Mouse (Mus musculus): ENCODE results near the gene Col13a1. TPM values are rescaled to one million over a fixed set of nuclear protein-coding genes. Genes with fewer than 3 reads are reported as not detected.

Col13a1 gene
- polyA plus RNA-seq, 1 experiment from 2014 or later = 7.3 TPM

DNA sequence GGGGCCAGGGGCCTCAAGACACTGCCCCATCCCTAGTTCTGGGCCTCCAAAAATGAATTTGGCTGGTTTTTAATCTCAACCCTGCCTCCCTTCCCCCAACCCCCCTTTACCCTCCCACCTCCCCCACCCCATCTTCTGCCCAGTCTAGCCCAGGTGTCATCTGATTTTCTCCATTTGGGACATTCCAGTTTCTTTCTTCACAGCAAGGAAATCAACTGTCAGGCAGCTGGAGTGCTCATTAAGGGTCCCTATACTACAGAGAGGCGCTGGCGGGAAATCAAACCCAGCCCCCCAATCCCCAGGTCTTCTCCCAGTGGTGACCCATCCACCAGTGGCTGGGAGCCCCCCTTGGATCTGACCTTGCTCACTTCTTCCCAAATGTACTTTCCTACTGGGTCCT is 4.3 kb downstream of the Col13a1 start:
- 88% methylated on average over 2 of the region's 2 CpGs for WGBS
- Histone ChIP-seq H3K27ac (no peak overlapping the region), H3K9ac (ENCODE audit: low read depth, low read length) (no peak overlapping the region)

DNA sequence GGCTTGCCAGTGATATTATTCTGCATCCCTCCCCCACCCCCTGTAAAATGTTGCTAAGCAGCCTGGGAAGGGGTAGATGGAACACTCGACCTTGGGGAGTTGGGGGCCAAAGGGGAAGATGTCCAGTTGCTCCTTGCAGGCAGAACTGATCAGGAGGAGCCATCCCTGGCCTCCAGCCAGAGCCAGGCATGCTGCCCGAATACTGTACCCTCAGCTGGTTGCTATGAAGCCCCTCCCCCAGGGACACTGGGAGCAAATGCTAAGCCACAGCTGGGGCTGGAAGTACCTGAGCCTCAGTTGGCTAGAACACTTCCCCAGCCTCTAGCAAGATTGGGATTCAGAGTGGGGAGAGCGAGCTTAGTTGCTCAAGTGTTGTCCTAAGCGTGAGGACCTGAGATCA is 6.9 kb downstream of the Col13a1 start:
- H3K9ac ChIP-seq (ENCODE audit: low read depth, low read length) = no peak overlapping the region
- no peaks in the 10 kb centered on the region for H3K4me1 ChIP-seq (replicated peaks; ENCODE audit: insufficient read depth, low read length)
- H3K27me3 ChIP-seq (ENCODE audit: insufficient read depth, low read length) = no peaks in the 10 kb centered on the region
- WGBS = 8% methylated on average over 4 of the region's 4 CpGs
- no peaks in the 10 kb centered on the region for H3K36me3 ChIP-seq (ENCODE audit: insufficient read depth, low read length)
- H3K27ac ChIP-seq = no peak overlapping the region
- no peaks in the 10 kb centered on the region for H3K9me3 ChIP-seq (replicated peaks; ENCODE audit: low read length)
- no peak for TF ChIP-seq CTCF (IDR thresholded peaks at IDR 0.05; ENCODE audit: low read depth)
- no peak overlapping the region for H3K4me2 ChIP-seq (ENCODE audit: low read length)
- ATAC-seq (replicated peaks; ENCODE audit: low FRiP score, low read depth) (peak; percentile 26; the same call in 1 of the 2 replicates), DNase-seq (ENCODE audit: low spot score) (no peak)
- H3K4me3 ChIP-seq (replicated peaks; ENCODE audit: low read depth, low read length) = no peak overlapping the region

More for the DNA sequence above, 4.3 kb downstream of the Col13a1 start:
- ATAC-seq (replicated peaks; ENCODE audit: low FRiP score, low read depth) (no peak), DNase-seq (ENCODE audit: low spot score) (no peak)
- no peak for TF ChIP-seq CTCF (IDR thresholded peaks at IDR 0.05; ENCODE audit: low read depth)
- no peaks in the 10 kb centered on the region for H3K9me3 ChIP-seq (replicated peaks; ENCODE audit: low read length)
- no peaks in the 10 kb centered on the region for H3K36me3 ChIP-seq (ENCODE audit: insufficient read depth, low read length)
- peaks cover 7% of the 10 kb centered on the region for H3K27me3 ChIP-seq (ENCODE audit: insufficient read depth, low read length)
- no peak overlapping the region for H3K4me3 ChIP-seq (replicated peaks; ENCODE audit: low read depth, low read length)
- H3K4me1 ChIP-seq (replicated peaks; ENCODE audit: insufficient read depth, low read length) = peaks cover 11% of the 10 kb centered on the region
- H3K4me2 ChIP-seq (ENCODE audit: low read length) = no peak overlapping the region

DNA sequence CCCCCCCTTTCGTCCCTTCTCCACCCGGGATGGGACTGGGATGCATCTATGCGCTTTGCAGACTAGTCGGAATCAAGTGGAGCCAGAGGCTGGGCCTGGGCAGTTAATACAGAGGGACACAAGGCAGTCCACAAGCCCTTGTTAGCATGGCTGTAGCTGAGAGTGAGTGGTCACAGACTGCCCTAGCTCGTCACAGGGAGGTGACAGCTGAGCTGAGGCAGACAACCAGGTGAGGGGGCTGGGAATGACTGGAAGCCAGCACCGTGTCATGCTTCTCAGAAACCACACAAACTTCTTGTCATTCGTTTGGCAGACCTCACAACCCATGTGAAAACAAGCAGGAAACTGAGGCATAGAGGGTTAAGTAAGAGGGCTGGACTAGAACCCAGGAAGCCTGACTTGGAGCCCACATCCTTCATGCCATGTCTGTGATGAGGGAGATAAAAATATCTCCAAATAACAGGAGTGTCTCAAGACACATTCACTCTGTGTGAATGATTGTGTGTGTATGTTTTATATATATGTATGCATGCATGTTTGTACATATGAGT is 10.8 kb downstream of the Col13a1 start:
- H3K9ac ChIP-seq (ENCODE audit: low read depth, low read length) = no peak overlapping the region
- H3K27ac ChIP-seq = no peak overlapping the region
- H3K4me2 ChIP-seq (ENCODE audit: low read length) = no peak overlapping the region
- 70% methylated on average over 7 of the region's 7 CpGs for WGBS
- DNase-seq (ENCODE audit: low spot score) (no peak), ATAC-seq (replicated peaks; ENCODE audit: low FRiP score, low read depth) (no peak)
- no peaks in the 10 kb centered on the region for H3K4me1 ChIP-seq (replicated peaks; ENCODE audit: insufficient read depth, low read length)
- H3K36me3 ChIP-seq (ENCODE audit: insufficient read depth, low read length) = no peaks in the 10 kb centered on the region
- no peaks in the 10 kb centered on the region for H3K9me3 ChIP-seq (replicated peaks; ENCODE audit: low read length)
- H3K27me3 ChIP-seq (ENCODE audit: insufficient read depth, low read length) = no peaks in the 10 kb centered on the region
- H3K4me3 ChIP-seq (replicated peaks; ENCODE audit: low read depth, low read length) = no peak overlapping the region
- TF ChIP-seq CTCF (IDR thresholded peaks at IDR 0.05; ENCODE audit: low read depth) = no peak

DNA sequence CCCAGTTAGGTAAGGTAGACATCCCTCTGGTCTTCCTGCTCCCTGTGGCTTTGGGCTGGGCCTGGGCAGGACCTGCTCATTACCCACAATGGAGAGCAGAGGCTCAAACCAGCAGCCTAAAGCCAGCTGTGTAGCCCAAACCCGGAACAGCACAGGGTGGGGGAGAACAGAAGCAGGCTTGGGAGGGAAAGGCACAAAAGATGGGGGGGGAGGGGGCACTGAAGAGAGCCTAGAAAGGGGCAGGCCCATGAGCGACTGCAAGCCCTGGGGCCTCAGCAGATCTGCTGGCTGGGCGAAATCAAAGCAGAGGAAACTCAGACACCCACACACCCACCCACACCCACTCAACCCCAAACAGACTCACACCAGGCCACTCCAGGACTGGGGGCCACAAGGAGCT is 11.7 kb downstream of the Col13a1 start:
- ATAC-seq (replicated peaks; ENCODE audit: low FRiP score, low read depth) = no peak
- Histone ChIP-seq H3K4me1 (replicated peaks; ENCODE audit: insufficient read depth, low read length) (no peaks in the 10 kb centered on the region), H3K9ac (ENCODE audit: low read depth, low read length) (no peak overlapping the region), H3K4me3 (replicated peaks; ENCODE audit: low read depth, low read length) (no peak overlapping the region), H3K27me3 (ENCODE audit: insufficient read depth, low read length) (no peaks in the 10 kb centered on the region), H3K4me2 (ENCODE audit: low read length) (no peak overlapping the region), H3K9me3 (replicated peaks; ENCODE audit: low read length) (no peaks in the 10 kb centered on the region), H3K27ac (no peak overlapping the region), H3K36me3 (ENCODE audit: insufficient read depth, low read length) (no peaks in the 10 kb centered on the region)
- DNase-seq (ENCODE audit: low spot score) = no peak
- no peak for TF ChIP-seq CTCF (IDR thresholded peaks at IDR 0.05; ENCODE audit: low read depth)
- WGBS = 32% methylated on average over 3 of the region's 3 CpGs

DNA sequence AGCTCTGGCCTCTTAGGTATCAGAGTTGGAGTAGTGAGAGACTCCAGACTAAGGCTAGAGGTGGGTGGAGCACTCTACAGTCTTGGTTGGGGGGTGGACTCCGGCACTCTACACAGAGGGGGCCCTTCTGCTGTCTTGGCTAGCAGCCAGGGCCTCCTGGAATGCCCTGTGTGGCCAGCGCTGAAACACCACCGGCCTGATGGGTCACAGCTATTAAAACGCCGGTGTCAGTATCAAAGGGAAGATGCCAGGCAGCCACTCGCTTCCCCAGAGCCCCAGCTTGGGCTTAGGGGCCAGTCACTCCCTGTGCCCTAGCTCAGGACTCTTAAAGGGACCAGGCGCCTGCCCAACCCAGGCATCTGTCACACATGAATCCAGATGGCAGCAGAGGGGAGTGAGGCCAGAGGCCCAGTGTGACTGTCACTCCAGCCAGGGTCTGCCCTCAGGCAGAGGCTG is 13.5 kb downstream of the Col13a1 start:
- Histone ChIP-seq H3K27ac (no peak overlapping the region), H3K4me3 (replicated peaks; ENCODE audit: low read depth, low read length) (no peak overlapping the region), H3K4me2 (ENCODE audit: low read length) (no peak overlapping the region), H3K36me3 (ENCODE audit: insufficient read depth, low read length) (no peaks in the 10 kb centered on the region), H3K4me1 (replicated peaks; ENCODE audit: insufficient read depth, low read length) (no peaks in the 10 kb centered on the region), H3K9me3 (replicated peaks; ENCODE audit: low read length) (no peaks in the 10 kb centered on the region), H3K27me3 (ENCODE audit: insufficient read depth, low read length) (no peaks in the 10 kb centered on the region), H3K9ac (ENCODE audit: low read depth, low read length) (no peak overlapping the region)
- TF ChIP-seq CTCF (IDR thresholded peaks at IDR 0.05; ENCODE audit: low read depth) = no peak
- ATAC-seq (replicated peaks; ENCODE audit: low FRiP score, low read depth) (peak; percentile 52; the same call in 1 of the 2 replicates), DNase-seq (ENCODE audit: low spot score) (peak; percentile 69)
- 12% methylated on average over 7 of the region's 7 CpGs for WGBS

DNA sequence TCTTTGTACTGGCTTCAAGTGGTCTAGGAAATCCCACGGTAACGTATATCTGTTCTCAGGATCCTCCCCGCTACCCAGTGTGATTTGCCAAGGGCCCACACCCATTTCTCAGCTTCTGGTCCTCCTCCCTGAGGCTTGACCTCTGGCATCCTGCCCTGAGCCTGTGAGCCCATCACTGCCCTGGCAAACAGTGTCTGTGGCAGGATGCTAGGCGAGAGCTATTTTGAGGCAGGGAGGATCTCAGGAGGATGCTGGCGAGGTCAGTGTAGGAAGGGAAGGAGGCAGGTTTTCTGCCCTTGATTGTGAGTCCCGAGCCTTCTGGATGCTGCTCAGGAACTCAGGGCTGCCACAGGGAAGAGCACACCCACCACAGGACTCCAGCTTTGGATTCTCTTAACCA is 22.2 kb downstream of the Col13a1 start:
- Histone ChIP-seq H3K27ac (0 out of 2 replicates have a peak overlapping the region, but pooled peaks have one; percentile 44), H3K4me2 (ENCODE audit: low read length) (no peak overlapping the region), H3K4me3 (replicated peaks; ENCODE audit: low read depth, low read length) (no peak overlapping the region), H3K27me3 (ENCODE audit: insufficient read depth, low read length) (no peaks in the 10 kb centered on the region), H3K36me3 (ENCODE audit: insufficient read depth, low read length) (no peaks in the 10 kb centered on the region), H3K9me3 (replicated peaks; ENCODE audit: low read length) (no peaks in the 10 kb centered on the region), H3K4me1 (replicated peaks; ENCODE audit: insufficient read depth, low read length) (no peaks in the 10 kb centered on the region), H3K9ac (ENCODE audit: low read depth, low read length) (no peak overlapping the region)
- ATAC-seq (replicated peaks; ENCODE audit: low FRiP score, low read depth) (no peak), DNase-seq (ENCODE audit: low spot score) (peak; percentile 46)
- no peak for TF ChIP-seq CTCF (IDR thresholded peaks at IDR 0.05; ENCODE audit: low read depth)
- WGBS = 61% methylated on average over 6 of the region's 6 CpGs

DNA sequence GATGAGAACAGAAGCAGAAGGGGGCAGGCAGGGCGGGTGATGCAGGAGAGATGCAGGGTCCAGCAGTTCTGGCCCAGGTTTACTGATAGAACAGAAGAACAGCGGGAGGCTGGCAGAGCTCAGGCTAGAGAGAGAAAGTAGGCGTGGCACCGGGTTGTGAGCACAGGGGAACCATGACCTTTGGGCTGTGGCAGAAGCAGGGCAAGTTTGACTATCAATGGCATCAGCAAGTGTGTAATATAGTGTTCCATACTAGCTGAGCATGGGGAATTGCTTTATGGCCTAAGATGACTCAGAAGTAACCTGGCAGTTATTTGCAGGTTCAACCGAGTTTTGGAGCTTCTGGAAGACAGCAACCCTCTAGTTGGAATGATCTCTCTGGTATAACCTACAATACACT is 25.0 kb downstream of the Col13a1 start:
- Histone ChIP-seq H3K27me3 (ENCODE audit: insufficient read depth, low read length) (no peaks in the 10 kb centered on the region), H3K4me3 (replicated peaks; ENCODE audit: low read depth, low read length) (no peak overlapping the region), H3K4me1 (replicated peaks; ENCODE audit: insufficient read depth, low read length) (no peaks in the 10 kb centered on the region), H3K36me3 (ENCODE audit: insufficient read depth, low read length) (no peaks in the 10 kb centered on the region), H3K27ac (no peak overlapping the region), H3K9ac (ENCODE audit: low read depth, low read length) (no peak overlapping the region), H3K9me3 (replicated peaks; ENCODE audit: low read length) (no peaks in the 10 kb centered on the region), H3K4me2 (ENCODE audit: low read length) (no peak overlapping the region)
- no peak for TF ChIP-seq CTCF (IDR thresholded peaks at IDR 0.05; ENCODE audit: low read depth)
- DNase-seq (ENCODE audit: low spot score) (no peak), ATAC-seq (replicated peaks; ENCODE audit: low FRiP score, low read depth) (no peak)
- WGBS = 84% methylated on average over 5 of the region's 5 CpGs
